Mouse (Mus musculus): ENCODE measurements around the gene Ttll1.

Ttll1 gene

DNA sequence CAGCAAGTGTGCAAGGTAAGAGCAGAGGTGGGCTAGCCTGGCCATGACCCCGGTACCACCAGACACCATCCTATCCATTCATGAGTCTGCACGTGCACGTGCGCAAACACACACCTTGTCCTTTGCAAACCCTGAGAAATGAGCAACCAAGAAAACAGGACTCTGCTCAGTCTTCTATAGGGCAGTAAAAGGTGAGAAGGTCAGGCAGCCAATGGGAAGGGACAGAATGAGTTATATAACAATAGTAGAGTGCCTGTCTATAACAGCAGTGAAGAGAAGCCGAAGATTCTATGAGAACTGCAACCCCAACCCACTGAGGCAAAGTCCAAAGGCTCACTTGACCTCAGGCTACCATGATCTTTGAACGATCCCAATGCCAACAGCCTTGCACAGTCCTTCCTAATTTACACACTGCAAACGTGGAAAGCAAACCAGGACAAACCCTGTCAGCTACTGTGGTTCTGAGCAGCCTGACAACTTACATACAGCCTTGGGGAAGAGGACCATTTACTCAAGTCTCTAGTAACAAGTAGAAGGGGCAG is 58.4 kb downstream of the Ttll1 start:
- peak; percentile 61 for DNase-seq

- peak; percentile 66 for DNase-seq
Measured at GRCm38 (mm10) chr15:83451621-83452210, 59.0 kb downstream of the Ttll1 start.

GRCm38 (mm10) chr15:83450007-83450406 is 60.7 kb downstream of the Ttll1 start:
- DNase-seq, result no peak

DNA sequence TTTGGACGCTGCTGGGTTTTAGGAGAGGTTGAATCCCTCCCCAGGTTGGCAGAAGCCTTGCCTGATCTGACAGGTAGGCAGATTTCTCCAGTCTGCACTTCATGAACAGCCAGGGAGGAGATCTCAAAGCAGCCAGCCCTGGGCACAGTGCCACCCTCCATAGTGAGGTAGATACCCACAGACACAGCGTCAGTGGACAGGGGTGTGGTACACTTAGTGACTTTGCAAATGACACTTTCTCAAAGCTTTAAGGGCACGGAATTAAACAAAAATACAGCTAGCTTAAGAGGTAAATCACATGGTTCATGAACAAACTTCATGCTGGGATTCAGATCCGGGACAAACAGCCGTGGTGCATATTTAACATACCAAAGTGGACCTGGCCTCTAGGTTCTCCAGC is 62.0 kb downstream of the Ttll1 start:
- peak; percentile 48 for DNase-seq

DNA sequence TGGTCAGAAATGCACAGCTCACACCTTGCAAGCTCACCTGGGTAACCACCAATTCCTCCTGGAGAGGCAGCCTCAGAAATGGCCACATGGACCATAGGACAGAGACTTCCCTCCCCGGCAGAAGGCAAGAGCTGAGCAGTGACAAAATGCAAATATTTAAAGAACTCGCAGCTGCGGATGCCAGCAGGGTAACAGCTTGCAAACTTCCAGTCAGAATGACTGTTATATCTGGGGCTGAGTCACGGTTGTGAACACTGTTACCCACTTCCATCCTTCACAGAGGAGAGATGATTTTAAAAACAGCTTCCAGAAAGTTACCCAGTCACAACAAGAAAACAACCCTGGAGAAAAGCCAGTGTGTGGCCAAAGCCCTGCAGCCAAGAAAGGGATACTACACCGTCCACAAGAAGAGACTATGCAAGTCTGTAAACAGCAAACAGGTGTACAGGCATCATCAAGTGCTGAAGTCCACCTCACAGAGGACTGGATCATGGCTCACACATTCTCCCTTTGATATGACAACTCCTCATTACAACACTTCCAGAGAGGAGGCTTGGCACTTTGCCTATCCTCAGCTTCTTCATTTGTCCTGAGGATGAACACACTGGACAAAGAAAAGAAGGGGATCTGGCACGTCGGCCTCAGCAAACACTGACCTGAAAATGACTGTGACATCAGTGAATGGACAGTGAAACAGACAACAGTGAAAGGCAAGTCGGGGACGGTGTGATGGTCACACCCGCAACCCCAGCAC is 62.7 kb downstream of the Ttll1 start:
- no peak for DNase-seq

DNA sequence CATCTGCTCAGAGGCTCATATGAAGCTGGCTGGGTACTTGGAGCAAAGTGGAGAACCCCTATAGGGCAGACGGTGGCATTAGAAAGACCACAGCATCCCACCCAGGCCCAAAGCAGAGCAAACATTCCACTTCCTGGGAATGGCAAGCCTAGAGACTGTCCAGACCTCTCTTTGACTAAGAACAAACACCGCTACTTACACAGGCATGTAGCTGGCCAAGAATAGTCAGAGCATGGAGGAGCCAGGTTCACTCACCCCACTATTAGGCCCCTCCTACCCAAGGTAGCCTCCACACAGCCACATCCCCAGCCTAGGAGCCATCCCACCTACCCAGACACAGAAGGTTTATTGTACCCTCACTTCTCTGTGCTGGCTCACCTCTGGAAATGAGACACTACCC is 64.8 kb downstream of the Ttll1 start:
- DNase-seq, result no peak

GRCm38 (mm10) chr15:83445383-83445782 is 65.3 kb downstream of the Ttll1 start:
- no peak for DNase-seq

DNA sequence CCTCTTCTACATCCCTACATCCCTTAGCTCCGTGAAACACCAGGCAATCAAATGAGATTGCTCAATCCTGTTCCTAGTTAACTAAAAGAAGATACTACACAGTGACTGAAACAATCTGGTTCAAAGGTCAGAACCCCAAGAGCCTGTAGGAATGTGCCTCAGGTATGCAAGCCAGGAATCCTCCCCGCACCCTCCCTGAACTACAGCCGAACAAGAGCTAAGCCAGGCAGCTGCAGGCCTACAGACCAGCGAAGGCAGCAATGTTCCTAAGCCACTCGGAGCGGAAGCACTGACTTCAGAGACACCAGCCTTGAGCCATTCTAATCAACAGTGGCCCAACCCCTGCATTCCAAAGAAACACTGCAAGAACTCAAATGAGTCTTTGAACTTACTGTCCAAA is 66.3 kb downstream of the Ttll1 start:
- peak; percentile 74 for DNase-seq

- peak; percentile 36 for DNase-seq
Measured at GRCm38 (mm10) chr15:83442495-83443037, 68.1 kb downstream of the Ttll1 start.

DNA sequence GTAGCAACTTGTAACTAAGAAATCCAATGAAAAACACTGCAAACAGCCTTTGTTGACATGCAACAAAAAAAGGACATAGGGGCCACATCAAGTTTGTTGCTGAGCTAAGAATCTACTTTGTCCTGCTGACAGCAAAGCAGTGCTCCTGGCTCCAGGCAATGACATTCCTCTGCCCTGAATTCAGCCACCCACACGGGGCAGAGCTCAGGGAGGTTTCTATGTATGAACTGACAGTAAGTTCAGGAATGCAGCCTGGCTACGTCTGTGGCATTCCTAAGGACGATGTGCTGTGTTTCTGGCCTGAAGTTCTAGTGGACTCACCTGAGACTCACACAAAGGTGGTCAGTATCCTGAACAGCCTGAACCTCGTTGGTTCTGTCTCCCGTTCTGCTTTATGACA is 70.0 kb downstream of the Ttll1 start:
- DNase-seq, result peak; percentile 35

- DNase-seq, result no peak
Measured at GRCm38 (mm10) chr15:83436541-83436940, 74.2 kb downstream of the Ttll1 start.

DNA sequence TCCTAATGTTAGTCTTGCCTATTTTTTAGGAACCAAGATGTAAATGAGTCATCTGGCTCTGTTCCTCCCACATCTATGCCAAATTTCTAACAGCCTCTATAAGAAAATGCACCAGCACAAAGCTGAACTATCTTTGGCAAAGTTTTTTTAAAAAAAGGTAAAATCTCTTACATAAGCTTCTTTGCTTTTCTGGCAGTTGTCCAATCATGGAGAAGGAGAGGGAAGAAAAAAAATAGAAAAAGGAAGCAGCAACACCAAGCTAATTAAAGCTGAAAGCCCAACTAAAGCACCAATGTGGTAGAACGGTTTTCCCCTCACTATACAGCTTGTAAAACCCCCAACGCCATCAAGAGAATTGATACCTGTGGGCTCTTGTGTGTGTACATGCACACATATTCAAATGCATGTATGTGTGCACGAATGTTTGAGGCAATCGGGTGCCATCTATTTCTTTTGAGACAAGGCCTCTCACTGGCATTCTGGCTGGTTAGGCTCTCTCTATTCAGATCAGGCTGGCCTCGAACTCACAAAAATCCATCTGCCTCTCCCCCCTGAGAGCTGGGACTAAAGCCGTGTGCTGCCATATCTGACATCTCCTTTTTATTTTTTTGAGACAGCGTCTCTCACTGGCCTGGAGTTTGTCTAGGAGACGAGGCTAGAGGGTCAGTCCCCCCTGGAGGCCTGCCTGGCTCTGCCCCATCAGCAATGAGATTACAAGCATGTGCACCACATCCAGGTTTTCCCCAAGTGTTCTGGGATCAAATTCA is 75.2 kb downstream of the Ttll1 start:
- DNase-seq, result no peak

DNA sequence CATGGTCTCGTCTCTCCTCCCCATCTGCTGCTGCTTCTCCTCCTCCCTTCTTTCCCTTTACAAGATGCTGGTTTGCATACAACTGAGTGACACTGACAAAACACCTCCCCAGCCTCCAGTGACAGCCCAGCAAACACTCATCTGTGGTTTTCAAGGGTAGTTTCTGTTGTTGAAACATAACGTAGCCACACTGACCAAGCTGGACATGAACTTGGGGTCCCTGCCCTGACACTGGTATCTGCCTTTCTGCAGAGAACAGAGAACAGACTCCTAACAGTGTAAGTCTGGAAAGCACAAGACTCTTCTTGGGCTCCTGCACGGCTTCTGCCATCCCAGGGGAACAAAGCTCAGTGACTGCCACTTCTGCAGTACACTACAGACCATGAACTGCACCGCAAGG is 76.0 kb downstream of the Ttll1 start:
- no peak for DNase-seq

Data from kidney, adult 18-20 months (tissue).